Mouse (Mus musculus): ENCODE measurements around the gene Snph. TPM values are rescaled to one million over a fixed set of nuclear protein-coding genes. Genes with fewer than 3 reads are reported as not detected.

Snph gene
- polyA plus RNA-seq, 1 experiment from 2014 or later, result 1.00 TPM

GRCm38 (mm10) chr2:151586807-151587206, 45.6 kb downstream of the Snph start:
- H3K27ac ChIP-seq (replicated peaks), result no peak overlapping the region
- no peaks in the 10 kb centered on the region for H3K27me3 ChIP-seq (replicated peaks; ENCODE audit: low read depth, poor library complexity, severe bottlenecking)
- WGBS, result 90% methylated on average over 1 of the region's 1 CpGs
- DNase-seq (ENCODE audit: low spot score), result no peak
- no peak overlapping the region for H3K4me3 ChIP-seq
- H3K9me3 ChIP-seq, result no peaks in the 10 kb centered on the region
- H3K36me3 ChIP-seq (replicated peaks), result no peaks in the 10 kb centered on the region
- H3K4me1 ChIP-seq, result no peaks in the 10 kb centered on the region

GRCm38 (mm10) chr2:151585934-151586333, 46.5 kb downstream of the Snph start:
- 63% methylated on average over 3 of the region's 3 CpGs for WGBS
- Histone ChIP-seq H3K36me3 (replicated peaks) (no peaks in the 10 kb centered on the region), H3K4me1 (no peaks in the 10 kb centered on the region), H3K27ac (replicated peaks) (no peak overlapping the region), H3K9me3 (no peaks in the 10 kb centered on the region), H3K4me3 (no peak overlapping the region), H3K27me3 (replicated peaks; ENCODE audit: low read depth, poor library complexity, severe bottlenecking) (no peaks in the 10 kb centered on the region)
- no peak for DNase-seq (ENCODE audit: low spot score)

- Histone ChIP-seq H3K4me3 (no peak overlapping the region), H3K36me3 (replicated peaks) (no peaks in the 10 kb centered on the region), H3K27me3 (replicated peaks; ENCODE audit: low read depth, poor library complexity, severe bottlenecking) (peaks cover 6% of the 10 kb centered on the region), H3K27ac (replicated peaks) (no peak overlapping the region), H3K9me3 (no peaks in the 10 kb centered on the region), H3K4me1 (peaks cover 8% of the 10 kb centered on the region)
- DNase-seq (ENCODE audit: low spot score), result no peak
- 29% methylated on average over 1 of the region's 1 CpGs for WGBS
These were observed 51.4 kb downstream of the Snph start for GRCm38 (mm10) chr2:151580945-151581344.

GRCm38 (mm10) chr2:151579183-151579582, 53.2 kb downstream of the Snph start:
- H3K27ac ChIP-seq (replicated peaks), result no peak overlapping the region
- peaks cover 9% of the 10 kb centered on the region for H3K27me3 ChIP-seq (replicated peaks; ENCODE audit: low read depth, poor library complexity, severe bottlenecking)
- no peak for DNase-seq (ENCODE audit: low spot score)
- H3K4me3 ChIP-seq, result no peak overlapping the region
- H3K4me1 ChIP-seq, result peaks cover 16% of the 10 kb centered on the region
- no peaks in the 10 kb centered on the region for H3K36me3 ChIP-seq (replicated peaks)
- H3K9me3 ChIP-seq, result no peaks in the 10 kb centered on the region
- 76% methylated on average over 4 of the region's 4 CpGs for WGBS

GRCm38 (mm10) chr2:151575699-151576389, 56.5 kb downstream of the Snph start:
- Histone ChIP-seq H3K27ac (replicated peaks) (peak overlapping the region; percentile 79), H3K4me1 (peaks cover 16% of the 10 kb centered on the region), H3K27me3 (replicated peaks; ENCODE audit: low read depth, poor library complexity, severe bottlenecking) (peaks cover 9% of the 10 kb centered on the region), H3K9me3 (no peaks in the 10 kb centered on the region), H3K36me3 (replicated peaks) (no peaks in the 10 kb centered on the region), H3K4me3 (peak overlapping the region; percentile 59)
- peak; percentile 86 for DNase-seq (ENCODE audit: low spot score)
- WGBS, result 1% methylated on average over 38 of the region's 38 CpGs

- peak; percentile 46 for DNase-seq (ENCODE audit: low spot score)
- peak overlapping the region; percentile 79; the same call in 1 of the 2 replicates for H3K27ac ChIP-seq (replicated peaks)
- peaks cover 16% of the 10 kb centered on the region for H3K4me1 ChIP-seq
- no peaks in the 10 kb centered on the region for H3K36me3 ChIP-seq (replicated peaks)
- WGBS, result 26% methylated on average over 7 of the region's 7 CpGs
- H3K9me3 ChIP-seq, result no peaks in the 10 kb centered on the region
- peaks cover 9% of the 10 kb centered on the region for H3K27me3 ChIP-seq (replicated peaks; ENCODE audit: low read depth, poor library complexity, severe bottlenecking)
- H3K4me3 ChIP-seq, result peak overlapping the region; percentile 59
These were observed 57.2 kb downstream of the Snph start for GRCm38 (mm10) chr2:151575119-151575698.

GRCm38 (mm10) chr2:151574607-151575006, 57.8 kb downstream of the Snph start:
- H3K4me1 ChIP-seq, result peaks cover 16% of the 10 kb centered on the region
- no peaks in the 10 kb centered on the region for H3K36me3 ChIP-seq (replicated peaks)
- no peak for DNase-seq (ENCODE audit: low spot score)
- no peaks in the 10 kb centered on the region for H3K9me3 ChIP-seq
- no peak overlapping the region for H3K4me3 ChIP-seq
- 65% methylated on average over 5 of the region's 5 CpGs for WGBS
- peaks cover 9% of the 10 kb centered on the region for H3K27me3 ChIP-seq (replicated peaks; ENCODE audit: low read depth, poor library complexity, severe bottlenecking)
- no peak overlapping the region for H3K27ac ChIP-seq (replicated peaks)

GRCm38 (mm10) chr2:151573667-151574066, 58.7 kb downstream of the Snph start:
- Histone ChIP-seq H3K4me3 (no peak overlapping the region), H3K27me3 (replicated peaks; ENCODE audit: low read depth, poor library complexity, severe bottlenecking) (peaks cover 9% of the 10 kb centered on the region; the same call in 1 of the 2 replicates), H3K27ac (replicated peaks) (no peak overlapping the region), H3K9me3 (no peaks in the 10 kb centered on the region), H3K4me1 (peaks cover 16% of the 10 kb centered on the region), H3K36me3 (replicated peaks) (no peaks in the 10 kb centered on the region)
- no peak for DNase-seq (ENCODE audit: low spot score)
- WGBS, result 68% methylated on average over 3 of the region's 3 CpGs

- 0 out of 2 replicates have a peak, but pooled peaks cover 3% of the 10 kb centered on the region for H3K27me3 ChIP-seq (replicated peaks; ENCODE audit: low read depth, poor library complexity, severe bottlenecking)
- peaks cover 16% of the 10 kb centered on the region for H3K4me1 ChIP-seq
- WGBS, result 74% methylated on average over 17 of the region's 17 CpGs
- no peak within 1 kb of the TSS for H3K4me3 ChIP-seq
- H3K9me3 ChIP-seq, result no peaks in the 10 kb centered on the region
- no peak within 1 kb of the TSS for H3K27ac ChIP-seq (replicated peaks)
- no peaks in the 10 kb centered on the region for H3K36me3 ChIP-seq (replicated peaks)
- no peak for DNase-seq (ENCODE audit: low spot score)
These were observed 60.3 kb downstream of the Snph start, which contains the start of gene Sdcbp2 for GRCm38 (mm10) chr2:151571873-151572700. TSS of gene Sdcbp2 (plus strand) at chr2:151572622.

- H3K4me3 ChIP-seq, result no peak overlapping the region
- no peaks in the 10 kb centered on the region for H3K9me3 ChIP-seq
- WGBS, result 69% methylated on average over 2 of the region's 2 CpGs
- peaks cover 15% of the 10 kb centered on the region for H3K36me3 ChIP-seq (replicated peaks)
- no peak for DNase-seq (ENCODE audit: low spot score)
- no peaks in the 10 kb centered on the region for H3K4me1 ChIP-seq
- no peak overlapping the region for H3K27ac ChIP-seq (replicated peaks)
- H3K27me3 ChIP-seq (replicated peaks; ENCODE audit: low read depth, poor library complexity, severe bottlenecking), result no peaks in the 10 kb centered on the region
These were observed 62.9 kb downstream of the Snph start for GRCm38 (mm10) chr2:151569452-151569851.

- Histone ChIP-seq H3K4me3 (no peak overlapping the region), H3K4me1 (no peaks in the 10 kb centered on the region), H3K27me3 (replicated peaks; ENCODE audit: low read depth, poor library complexity, severe bottlenecking) (no peaks in the 10 kb centered on the region), H3K27ac (replicated peaks) (no peak overlapping the region), H3K36me3 (replicated peaks) (peaks cover 41% of the 10 kb centered on the region), H3K9me3 (no peaks in the 10 kb centered on the region)
- no peak for DNase-seq (ENCODE audit: low spot score)
- WGBS, result 83% methylated on average over 6 of the region's 6 CpGs
These were observed 65.5 kb downstream of the Snph start for GRCm38 (mm10) chr2:151566856-151567255.

GRCm38 (mm10) chr2:151564986-151565385, 67.4 kb downstream of the Snph start:
- no peaks in the 10 kb centered on the region for H3K4me1 ChIP-seq
- no peak overlapping the region for H3K4me3 ChIP-seq
- no peaks in the 10 kb centered on the region for H3K9me3 ChIP-seq
- 78% methylated on average over 3 of the region's 3 CpGs for WGBS
- DNase-seq (ENCODE audit: low spot score), result no peak
- H3K27me3 ChIP-seq (replicated peaks; ENCODE audit: low read depth, poor library complexity, severe bottlenecking), result no peaks in the 10 kb centered on the region
- no peak overlapping the region for H3K27ac ChIP-seq (replicated peaks)
- peaks cover 59% of the 10 kb centered on the region for H3K36me3 ChIP-seq (replicated peaks)

All from embryonic facial prominence, embryonic 10.5 days (tissue).